Mouse (Mus musculus): ENCODE measurements at regions not wholly inside any gene's neighbourhood (a gene's known extent, or its start where the extent isn't known, plus 50 kb on each side); places are given as distances from the start of the nearest gene placed in this dataset.

- no peak for DNase-seq (ENCODE audit: low read depth)
Observed at GRCm38 (mm10) chr16:39285028-39285744, 392.7 kb downstream of the Igsf11 start.

- no peak for DNase-seq (ENCODE audit: low read depth)
Observed at GRCm38 (mm10) chr16:39286797-39287565, 394.5 kb downstream of the Igsf11 start.

DNA sequence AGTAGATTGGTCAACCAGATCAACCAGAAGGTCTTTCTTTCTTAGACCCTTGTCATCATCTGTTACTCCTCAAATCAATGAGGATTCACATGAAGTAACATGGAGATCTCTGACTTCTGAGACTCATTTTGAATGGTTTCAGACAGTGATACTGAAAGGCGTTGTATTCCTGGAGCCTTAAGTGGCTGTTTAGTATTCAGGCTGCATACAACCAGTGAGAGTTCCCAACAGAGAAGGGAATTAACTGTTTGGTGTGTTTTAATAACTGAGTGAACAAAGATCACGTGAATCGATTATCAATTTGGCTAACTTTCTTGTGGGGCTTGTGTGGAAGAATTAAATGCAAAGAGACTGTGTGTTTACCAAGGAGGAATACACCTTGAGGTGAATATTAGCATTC lies 406.4 kb downstream of the Igsf11 start:
- DNase-seq (ENCODE audit: low read depth): no peak

DNA sequence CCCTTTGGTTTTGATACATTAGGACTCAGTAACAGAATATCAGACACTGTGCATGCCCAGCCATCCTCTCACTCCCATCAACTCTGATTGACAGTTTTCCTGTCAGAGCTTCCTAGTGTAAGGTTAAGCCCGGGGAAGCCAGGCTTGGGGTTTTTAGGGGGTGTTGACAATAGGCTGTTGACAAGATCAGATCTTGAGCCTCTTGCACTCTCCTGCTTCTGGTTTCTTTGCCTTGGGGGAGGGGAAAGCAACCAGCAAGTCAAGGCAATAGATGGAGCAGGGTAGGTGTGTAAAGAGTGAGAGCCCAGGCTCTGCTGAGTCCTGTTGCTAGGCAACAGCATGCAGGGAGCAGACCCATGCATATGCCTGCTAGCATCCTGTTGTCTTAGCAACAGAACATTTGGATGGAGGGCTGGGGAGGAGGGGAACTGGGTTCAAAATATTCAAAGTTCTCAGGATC lies 410.5 kb downstream of the Igsf11 start:
- no peak for DNase-seq (ENCODE audit: low read depth)

DNA sequence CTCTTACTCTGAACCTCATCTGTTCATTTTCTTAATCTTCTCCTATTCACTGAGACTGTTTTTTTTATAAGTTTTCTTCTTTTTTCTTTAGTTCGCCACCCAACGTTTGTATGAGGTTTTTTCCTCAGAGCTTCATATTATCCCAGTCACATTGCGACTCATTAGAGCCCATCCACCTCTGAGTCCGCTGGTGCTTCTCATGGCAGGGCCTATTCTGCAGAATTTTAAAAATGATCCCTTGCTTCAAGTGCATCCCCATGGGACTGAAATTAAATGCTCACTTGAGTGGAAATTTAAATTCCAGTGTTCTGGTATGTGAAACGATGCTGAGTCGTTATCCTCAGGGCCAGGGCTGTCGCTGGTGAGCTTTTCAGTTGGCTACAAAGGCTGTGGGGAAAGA lies 410.9 kb downstream of the Igsf11 start:
- DNase-seq (ENCODE audit: low read depth): no peak

DNA sequence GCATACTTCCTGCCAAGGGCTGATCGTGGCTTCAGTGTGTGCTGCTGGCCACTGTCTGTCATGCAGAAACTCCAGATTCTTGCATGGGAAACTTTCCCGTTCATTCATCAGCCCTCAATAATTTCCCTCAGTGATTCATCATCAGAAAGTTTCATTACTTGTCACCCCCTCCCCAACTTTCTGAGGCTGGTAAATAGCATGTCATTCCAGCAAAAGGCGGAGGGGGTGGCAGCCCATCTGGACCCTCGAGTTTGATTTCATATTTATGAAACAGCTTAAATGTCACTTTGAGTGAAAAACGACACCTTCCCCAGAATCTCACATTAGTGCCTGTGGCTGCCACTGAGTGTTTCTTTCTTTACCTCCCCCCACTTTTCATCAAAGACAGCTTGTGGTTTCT lies 415.5 kb downstream of the Igsf11 start:
- DNase-seq (ENCODE audit: low read depth): no peak

DNA sequence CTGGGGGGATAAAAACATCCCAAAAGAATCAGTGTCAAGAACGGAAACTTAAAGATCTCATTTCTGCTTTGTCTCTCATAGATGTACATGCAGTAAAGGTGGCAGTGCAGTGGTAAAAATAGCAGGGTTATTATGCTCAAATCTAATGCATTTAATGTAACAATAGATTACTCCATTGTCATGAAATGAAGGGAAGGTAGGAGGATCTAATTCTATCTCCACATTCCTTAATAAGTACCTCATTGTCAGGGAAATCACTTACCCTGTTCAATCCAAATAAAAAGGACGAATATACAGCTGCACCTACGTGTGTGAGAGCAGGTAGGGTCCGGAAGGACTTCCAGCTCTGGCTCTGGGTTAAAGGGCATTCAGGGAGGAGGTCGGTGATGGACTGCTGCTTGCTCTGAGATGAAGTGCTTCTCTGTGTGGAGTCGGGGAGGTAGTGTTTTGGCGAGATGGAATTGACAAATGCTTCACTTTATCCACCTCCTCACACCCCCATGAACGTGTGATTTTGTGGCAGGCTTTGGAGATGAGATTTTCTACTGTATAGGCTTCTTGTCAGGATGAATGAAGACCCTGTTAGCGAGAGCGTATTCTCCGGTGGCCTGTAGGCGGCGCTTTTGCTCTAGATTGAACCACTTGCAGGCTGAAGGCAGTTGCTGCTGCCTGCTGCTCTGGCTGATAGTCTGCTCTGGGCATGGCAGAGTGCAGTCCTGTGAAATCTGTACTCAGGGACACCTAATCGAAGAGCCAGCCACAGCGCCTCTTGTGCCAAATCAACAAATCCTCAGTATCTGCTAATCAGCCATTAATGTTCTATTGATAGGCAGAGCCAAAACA lies 424.5 kb downstream of the Igsf11 start:
- peak; percentile 2 for DNase-seq (ENCODE audit: low read depth)

- no peak for DNase-seq (ENCODE audit: low read depth)
Observed at GRCm38 (mm10) chr16:39325627-39326026, 433.2 kb downstream of the Igsf11 start.

DNA sequence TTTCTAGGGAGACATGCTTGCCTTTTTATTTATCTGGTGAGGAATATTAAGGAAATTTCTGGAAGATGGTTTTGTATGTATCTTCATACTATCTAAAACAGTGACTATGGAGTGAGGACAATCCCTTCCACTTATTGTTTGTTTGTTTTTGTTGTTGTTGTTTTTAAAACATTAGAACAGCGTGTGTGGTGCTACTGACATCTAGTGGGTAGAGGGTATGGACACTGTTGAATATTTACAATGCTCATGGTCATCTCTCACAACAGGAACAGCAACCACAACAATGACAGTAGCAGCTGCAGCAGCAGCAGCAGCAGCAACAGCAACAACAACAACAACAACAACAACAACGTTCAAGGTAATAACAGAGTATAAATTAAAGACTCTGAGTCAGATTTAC lies 471.2 kb downstream of the Igsf11 start:
- no peak for DNase-seq (ENCODE audit: low read depth)

DNA sequence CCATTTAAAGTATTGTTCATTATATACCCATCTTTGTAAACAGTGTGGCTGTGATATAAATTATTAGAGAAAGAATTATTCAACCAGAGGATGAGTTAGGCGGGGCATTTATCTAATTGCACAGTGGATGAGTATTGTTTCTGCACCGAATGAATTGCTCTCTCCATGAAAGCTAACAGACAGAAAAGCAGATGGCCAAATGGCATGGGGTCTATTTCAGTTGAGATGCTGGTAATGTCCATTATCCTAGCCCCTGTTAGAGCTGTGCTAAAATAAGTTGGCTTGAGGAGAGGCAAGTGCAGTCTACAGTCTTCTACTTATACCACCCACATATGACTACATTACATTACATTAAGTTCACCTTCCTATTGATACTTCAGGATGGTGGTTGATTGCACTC lies 475.8 kb downstream of the Igsf11 start:
- no peak for DNase-seq (ENCODE audit: low read depth)

GRCm38 (mm10) chr16:39374616-39375015 lies 482.1 kb downstream of the Igsf11 start:
- DNase-seq (ENCODE audit: low read depth): no peak

GRCm38 (mm10) chr16:39379959-39380358 lies 487.5 kb downstream of the Igsf11 start:
- no peak for DNase-seq (ENCODE audit: low read depth)

- no peak for DNase-seq (ENCODE audit: low read depth)
Observed at GRCm38 (mm10) chr16:39389943-39390342, 497.5 kb downstream of the Igsf11 start.

GRCm38 (mm10) chr16:39390626-39391025 lies 498.2 kb downstream of the Igsf11 start:
- DNase-seq (ENCODE audit: low read depth): no peak

- no peak for DNase-seq (ENCODE audit: low read depth)
Observed at GRCm38 (mm10) chr16:39402101-39402749, 509.8 kb downstream of the Igsf11 start.

- DNase-seq (ENCODE audit: low read depth): no peak
Observed at GRCm38 (mm10) chr16:39431581-39431980, 539.1 kb downstream of the Igsf11 start.

- no peak for DNase-seq (ENCODE audit: low read depth)
Observed at GRCm38 (mm10) chr16:39445740-39446139, 538.4 kb upstream of the Lsamp start.

GRCm38 (mm10) chr16:39453400-39454138 lies 530.6 kb upstream of the Lsamp start:
- DNase-seq (ENCODE audit: low read depth): no peak
